Mouse (Mus musculus): ENCODE measurements around the gene Prps2. TPM values are rescaled to one million over a fixed set of nuclear protein-coding genes. Genes with fewer than 3 reads are reported as not detected.

Gene Prps2
- polyA plus RNA-seq, 1 experiment from 2014 or later: 7.0 TPM

DNA sequence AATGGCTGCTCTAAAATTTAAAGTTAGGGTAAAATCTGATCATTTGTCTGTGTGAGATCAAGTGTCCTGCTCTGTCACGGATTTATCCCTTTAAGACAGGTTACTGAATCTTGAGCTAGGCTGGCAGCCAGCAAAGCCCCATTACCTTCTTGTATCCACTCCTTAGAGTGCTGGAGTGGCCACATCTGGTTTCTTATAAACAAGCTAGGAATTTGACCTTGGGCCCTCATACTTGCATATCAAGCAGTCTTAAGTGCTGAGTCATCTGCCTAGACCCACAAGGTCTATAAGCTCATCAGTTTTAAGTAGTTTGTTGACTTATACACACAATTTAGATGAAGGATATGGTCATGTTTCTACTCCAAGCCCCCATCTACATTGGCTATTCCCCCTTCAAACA, 38.2 kb downstream of the Prps2 start:
- H3K4me2 ChIP-seq: no peak overlapping the region
- no peaks in the 10 kb centered on the region for H3K4me1 ChIP-seq
- H3K27me3 ChIP-seq (replicated peaks): peaks cover 6% of the 10 kb centered on the region
- H3K27ac ChIP-seq: no peak overlapping the region
- H3K4me3 ChIP-seq: no peak overlapping the region
- H3K9ac ChIP-seq: no peak overlapping the region
- ATAC-seq (replicated peaks): no peak
- no peaks in the 10 kb centered on the region for H3K36me3 ChIP-seq (replicated peaks)
- H3K9me3 ChIP-seq: no peaks in the 10 kb centered on the region
- 68% methylated on average over 1 of the region's 1 CpGs for WGBS

DNA sequence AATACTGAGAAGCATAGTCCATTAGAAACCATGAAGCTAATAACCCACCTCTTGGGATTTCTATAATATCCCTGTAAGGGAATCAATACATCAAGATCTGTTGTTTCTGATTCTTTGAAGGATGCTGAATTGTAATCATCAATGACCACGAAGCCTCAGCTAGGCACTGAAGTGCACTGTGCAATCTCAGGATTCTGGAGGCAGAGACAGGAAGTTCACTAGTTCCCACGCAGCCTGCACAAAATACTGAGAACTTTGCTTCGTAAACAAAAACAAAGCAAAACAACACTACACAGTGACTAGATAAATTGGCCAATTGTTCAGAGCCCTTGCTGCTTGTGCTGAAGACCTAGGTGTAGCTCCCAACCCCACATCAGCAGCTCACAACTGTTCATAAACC, 40.7 kb downstream of the Prps2 start:
- 83% methylated on average over 3 of the region's 3 CpGs for WGBS
- Histone ChIP-seq H3K27me3 (replicated peaks) (peaks cover 9% of the 10 kb centered on the region), H3K36me3 (replicated peaks) (no peaks in the 10 kb centered on the region), H3K9ac (no peak overlapping the region), H3K27ac (no peak overlapping the region), H3K4me3 (no peak overlapping the region), H3K9me3 (no peaks in the 10 kb centered on the region), H3K4me2 (no peak overlapping the region), H3K4me1 (no peaks in the 10 kb centered on the region)
- ATAC-seq (replicated peaks): no peak

DNA sequence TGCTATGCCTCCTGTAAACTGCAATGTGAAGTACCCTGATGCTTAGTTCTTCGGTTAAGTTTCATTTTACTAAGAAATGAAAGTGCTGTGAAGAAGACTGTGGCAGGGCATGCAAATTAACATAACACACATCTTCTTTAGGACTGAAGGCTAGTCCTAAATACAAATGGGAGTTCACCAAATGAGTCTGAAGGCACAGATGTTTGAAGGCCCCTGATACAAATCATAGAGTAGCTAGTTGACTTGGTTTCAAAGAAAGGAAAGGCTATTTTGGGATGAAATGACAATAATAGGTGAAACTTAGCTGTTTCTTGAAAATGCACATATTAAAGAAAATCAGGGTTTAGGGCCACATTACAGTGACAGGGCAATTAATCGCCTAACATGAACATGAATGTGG, 42.4 kb downstream of the Prps2 start:
- ATAC-seq (replicated peaks): no peak
- Histone ChIP-seq H3K4me1 (no peaks in the 10 kb centered on the region), H3K27ac (no peak overlapping the region), H3K36me3 (replicated peaks) (no peaks in the 10 kb centered on the region), H3K9ac (no peak overlapping the region), H3K4me2 (no peak overlapping the region), H3K4me3 (no peak overlapping the region), H3K27me3 (replicated peaks) (peaks cover 9% of the 10 kb centered on the region; the same call in 1 of the 2 replicates), H3K9me3 (no peaks in the 10 kb centered on the region)
- 87% methylated on average over 2 of the region's 2 CpGs for WGBS

DNA sequence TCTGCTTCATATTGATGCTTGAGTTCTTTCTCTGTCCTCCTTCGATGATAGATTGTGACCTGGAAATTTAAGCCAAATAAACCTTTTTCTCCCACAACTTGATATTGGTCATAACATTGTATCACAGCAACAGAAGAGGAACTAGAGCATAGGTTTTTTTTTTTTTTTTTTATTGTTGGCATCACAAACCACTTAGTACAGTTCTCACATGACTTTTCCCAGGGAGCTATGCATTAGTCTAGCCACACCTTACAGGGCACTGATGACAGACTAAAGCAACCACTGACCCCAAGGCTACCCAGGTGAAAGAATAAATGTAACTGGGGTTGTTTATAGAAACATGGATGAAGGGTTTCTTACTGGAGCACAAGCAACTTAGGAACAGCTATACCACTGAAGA, 44.6 kb downstream of the Prps2 start:
- no peak for ATAC-seq (replicated peaks)
- Histone ChIP-seq H3K9me3 (no peaks in the 10 kb centered on the region), H3K9ac (no peak overlapping the region), H3K36me3 (replicated peaks) (no peaks in the 10 kb centered on the region), H3K4me2 (no peak overlapping the region), H3K27me3 (replicated peaks) (0 out of 2 replicates have a peak, but pooled peaks cover 9% of the 10 kb centered on the region), H3K4me3 (no peak overlapping the region), H3K4me1 (no peaks in the 10 kb centered on the region), H3K27ac (no peak overlapping the region)
- 96% methylated on average over 1 of the region's 1 CpGs for WGBS

DNA sequence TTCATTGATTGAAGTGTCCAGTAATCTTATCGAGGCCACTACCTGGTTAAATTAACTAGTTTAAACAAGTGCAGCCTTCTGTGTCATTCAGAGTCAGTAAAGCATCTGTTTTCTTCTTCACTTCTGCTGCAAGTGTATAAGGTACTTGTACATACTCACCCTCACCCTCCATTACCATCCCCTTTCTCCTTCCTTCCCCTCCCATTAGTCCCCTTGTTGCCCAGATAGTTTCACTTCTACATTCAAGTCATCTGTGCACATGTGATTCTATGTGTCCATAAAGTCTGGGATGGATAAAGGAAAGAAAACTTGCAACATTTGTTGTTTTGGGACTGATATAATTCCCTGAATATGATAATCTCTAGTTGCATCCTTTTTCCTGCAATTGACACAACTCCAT, 48.0 kb downstream of the Prps2 start:
- Histone ChIP-seq H3K9me3 (no peaks in the 10 kb centered on the region), H3K27me3 (replicated peaks) (peaks cover 3% of the 10 kb centered on the region; the same call in 1 of the 2 replicates), H3K36me3 (replicated peaks) (no peaks in the 10 kb centered on the region), H3K4me3 (no peak overlapping the region), H3K9ac (no peak overlapping the region), H3K4me2 (no peak overlapping the region), H3K4me1 (no peaks in the 10 kb centered on the region), H3K27ac (no peak overlapping the region)
- ATAC-seq (replicated peaks): no peak
- 88% methylated on average over 1 of the region's 1 CpGs for WGBS

DNA sequence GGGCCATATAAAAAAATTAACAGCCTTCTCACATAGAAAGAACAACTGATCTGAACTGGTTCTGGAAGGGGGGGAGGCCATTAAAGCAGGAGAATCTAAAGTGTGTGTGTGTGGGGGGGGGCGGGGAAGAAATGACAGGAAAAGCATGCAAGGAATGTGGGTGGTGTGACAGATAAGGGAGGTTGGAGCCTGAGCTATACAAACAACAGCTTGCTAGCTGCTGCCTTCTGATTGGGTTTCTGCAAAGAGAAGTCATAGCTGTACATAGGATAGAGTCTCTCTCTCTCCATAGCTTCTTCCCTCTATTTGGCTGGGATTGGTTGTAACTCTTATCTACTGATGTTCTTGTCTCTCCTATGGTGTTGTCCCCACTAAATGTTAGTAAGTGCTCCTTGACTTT, 49.9 kb downstream of the Prps2 start:
- no peaks in the 10 kb centered on the region for H3K4me1 ChIP-seq
- H3K27ac ChIP-seq: no peak overlapping the region
- H3K4me3 ChIP-seq: no peak overlapping the region
- no peaks in the 10 kb centered on the region for H3K36me3 ChIP-seq (replicated peaks)
- ATAC-seq (replicated peaks): no peak
- H3K9ac ChIP-seq: no peak overlapping the region
- H3K4me2 ChIP-seq: no peak overlapping the region
- H3K9me3 ChIP-seq: no peaks in the 10 kb centered on the region
- WGBS: 91% methylated on average over 1 of the region's 1 CpGs
- peaks cover 4% of the 10 kb centered on the region; the same call in 1 of the 2 replicates for H3K27me3 ChIP-seq (replicated peaks)

DNA sequence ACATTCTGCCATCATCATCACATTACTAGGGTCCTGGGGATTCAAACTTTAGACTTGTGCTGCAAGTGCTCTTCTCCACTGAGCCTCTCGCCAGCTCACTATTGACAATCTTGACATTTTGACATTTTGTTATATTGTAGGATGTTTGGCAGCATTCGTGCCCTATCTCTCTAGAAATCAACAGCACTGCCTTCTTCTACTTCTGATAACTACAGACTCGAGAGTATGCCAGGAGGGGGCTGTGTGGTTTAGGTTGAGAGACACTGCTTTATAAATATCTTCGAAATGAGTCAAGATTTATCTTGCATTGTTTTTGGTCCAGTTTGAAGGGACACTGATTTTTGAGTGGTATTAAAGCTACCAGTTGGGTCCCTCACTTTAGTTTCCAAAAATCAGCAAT, 51.6 kb downstream of the Prps2 start:
- Histone ChIP-seq H3K27me3 (replicated peaks) (peaks cover 4% of the 10 kb centered on the region; the same call in 1 of the 2 replicates), H3K27ac (no peak overlapping the region), H3K4me1 (no peaks in the 10 kb centered on the region), H3K9me3 (no peaks in the 10 kb centered on the region), H3K36me3 (replicated peaks) (no peaks in the 10 kb centered on the region), H3K4me3 (no peak overlapping the region), H3K9ac (no peak overlapping the region), H3K4me2 (no peak overlapping the region)
- no peak for ATAC-seq (replicated peaks)
- WGBS: 82% methylated on average over 4 of the region's 4 CpGs

DNA sequence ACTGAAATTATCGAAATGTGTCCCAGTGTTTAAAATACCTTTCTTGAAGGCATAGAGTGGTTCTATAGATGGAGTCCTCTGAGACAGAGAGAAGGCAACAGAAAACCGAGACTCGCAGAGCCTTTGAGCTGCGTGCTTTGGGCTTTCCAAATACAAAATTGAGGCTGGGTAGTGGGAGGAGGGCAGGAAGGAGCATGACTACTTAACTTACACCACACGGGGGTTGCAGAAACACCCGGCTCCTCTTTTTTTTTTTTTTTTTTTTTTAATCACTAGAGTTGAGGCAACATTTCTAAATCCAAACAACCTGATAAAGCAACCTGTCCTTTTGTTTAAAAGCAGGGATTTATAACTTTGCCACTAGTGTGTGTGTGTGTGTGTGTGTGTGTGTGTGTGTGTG, 52.1 kb downstream of the Prps2 start, which contains the start of gene Tlr7:
TSS of gene Tlr7 (minus strand) at position 160 of the 400 bp plus-strand sequence.
- H3K4me1 ChIP-seq: no peaks in the 10 kb centered on the region
- H3K9me3 ChIP-seq: no peaks in the 10 kb centered on the region
- no peaks in the 10 kb centered on the region for H3K36me3 ChIP-seq (replicated peaks)
- no peak within 1 kb of the TSS for H3K27ac ChIP-seq
- H3K27me3 ChIP-seq (replicated peaks): peaks cover 4% of the 10 kb centered on the region; the same call in 1 of the 2 replicates
- no peak for ATAC-seq (replicated peaks)
- no peak within 1 kb of the TSS for H3K4me2 ChIP-seq
- H3K9ac ChIP-seq: no peak within 1 kb of the TSS
- no peak within 1 kb of the TSS for H3K4me3 ChIP-seq
- 83% methylated on average over 6 of the region's 6 CpGs for WGBS

DNA sequence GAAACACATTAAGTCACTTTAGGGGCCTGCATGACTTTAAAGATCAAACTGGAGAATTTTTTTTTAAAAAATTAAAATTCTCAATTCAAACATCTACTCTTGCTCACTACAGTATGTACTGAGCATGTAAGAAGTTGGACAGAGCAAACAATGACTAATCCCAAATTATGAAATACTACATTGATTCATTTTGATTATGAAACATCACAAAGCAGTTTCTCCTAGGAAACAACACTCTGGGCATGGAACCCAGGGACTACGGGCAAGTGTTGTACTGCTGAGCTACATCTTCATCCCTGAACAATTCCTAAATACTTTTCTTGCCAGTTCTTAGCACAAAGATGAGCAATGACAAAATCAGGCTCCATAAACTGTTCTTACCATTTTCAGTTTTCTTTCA, 52.9 kb downstream of the Prps2 start:
- no peaks in the 10 kb centered on the region for H3K4me1 ChIP-seq
- ATAC-seq (replicated peaks): no peak
- no peak overlapping the region for H3K4me2 ChIP-seq
- no peak overlapping the region for H3K9ac ChIP-seq
- WGBS: 95% methylated on average over 1 of the region's 1 CpGs
- H3K27me3 ChIP-seq (replicated peaks): peaks cover 4% of the 10 kb centered on the region; the same call in 1 of the 2 replicates
- H3K27ac ChIP-seq: no peak overlapping the region
- H3K9me3 ChIP-seq: no peaks in the 10 kb centered on the region
- no peak overlapping the region for H3K4me3 ChIP-seq
- H3K36me3 ChIP-seq (replicated peaks): no peaks in the 10 kb centered on the region

DNA sequence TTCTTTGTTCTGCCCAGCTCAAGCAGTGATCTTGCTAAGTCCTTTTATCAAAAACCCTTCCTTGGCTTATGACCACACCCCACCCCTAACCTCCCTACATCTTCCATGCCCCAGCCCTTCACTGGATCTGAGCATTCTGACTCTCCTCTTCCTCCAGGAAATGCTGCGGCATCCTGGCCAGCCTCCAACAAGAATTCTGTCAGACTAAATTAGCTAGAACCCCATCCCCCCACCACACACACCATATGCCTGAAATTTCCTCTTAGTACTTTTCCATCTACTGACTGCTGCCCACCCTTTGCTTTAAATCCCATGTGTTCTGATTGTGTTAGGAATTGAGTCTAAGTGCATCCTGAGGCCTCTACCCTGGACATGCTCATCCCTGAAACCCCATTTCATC, 53.5 kb downstream of the Prps2 start:
- H3K4me3 ChIP-seq: no peak overlapping the region
- no peak overlapping the region for H3K27ac ChIP-seq
- no peak overlapping the region for H3K4me2 ChIP-seq
- peaks cover 4% of the 10 kb centered on the region; the same call in 1 of the 2 replicates for H3K27me3 ChIP-seq (replicated peaks)
- H3K9me3 ChIP-seq: no peaks in the 10 kb centered on the region
- no peaks in the 10 kb centered on the region for H3K36me3 ChIP-seq (replicated peaks)
- no peak for ATAC-seq (replicated peaks)
- no peaks in the 10 kb centered on the region for H3K4me1 ChIP-seq
- H3K9ac ChIP-seq: no peak overlapping the region
- 63% methylated on average over 1 of the region's 1 CpGs for WGBS

DNA sequence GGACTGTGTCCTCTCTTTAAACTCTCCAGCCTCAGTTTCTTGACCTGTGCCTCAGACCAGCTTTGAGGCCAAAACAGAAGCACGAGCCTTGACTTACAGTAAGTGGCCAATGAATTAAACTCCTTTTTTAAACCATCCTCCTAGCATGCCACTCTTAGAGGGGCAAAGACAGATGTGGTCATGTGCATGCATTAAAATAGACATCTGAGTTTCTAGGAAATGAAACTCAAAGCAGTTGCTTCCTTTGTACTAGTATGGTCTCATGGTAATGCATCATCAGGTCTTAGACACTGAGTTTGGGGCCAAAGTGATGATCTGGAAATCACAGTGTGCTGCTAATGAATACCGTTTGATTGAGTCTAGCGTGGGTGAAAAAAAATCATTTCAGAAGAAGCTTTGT, 54.0 kb downstream of the Prps2 start:
- H3K4me3 ChIP-seq: no peak overlapping the region
- peaks cover 4% of the 10 kb centered on the region; the same call in 1 of the 2 replicates for H3K27me3 ChIP-seq (replicated peaks)
- H3K9me3 ChIP-seq: no peaks in the 10 kb centered on the region
- H3K4me2 ChIP-seq: no peak overlapping the region
- ATAC-seq (replicated peaks): no peak
- no peaks in the 10 kb centered on the region for H3K36me3 ChIP-seq (replicated peaks)
- no peaks in the 10 kb centered on the region for H3K4me1 ChIP-seq
- no peak overlapping the region for H3K27ac ChIP-seq
- H3K9ac ChIP-seq: no peak overlapping the region
- 85% methylated on average over 3 of the region's 3 CpGs for WGBS

DNA sequence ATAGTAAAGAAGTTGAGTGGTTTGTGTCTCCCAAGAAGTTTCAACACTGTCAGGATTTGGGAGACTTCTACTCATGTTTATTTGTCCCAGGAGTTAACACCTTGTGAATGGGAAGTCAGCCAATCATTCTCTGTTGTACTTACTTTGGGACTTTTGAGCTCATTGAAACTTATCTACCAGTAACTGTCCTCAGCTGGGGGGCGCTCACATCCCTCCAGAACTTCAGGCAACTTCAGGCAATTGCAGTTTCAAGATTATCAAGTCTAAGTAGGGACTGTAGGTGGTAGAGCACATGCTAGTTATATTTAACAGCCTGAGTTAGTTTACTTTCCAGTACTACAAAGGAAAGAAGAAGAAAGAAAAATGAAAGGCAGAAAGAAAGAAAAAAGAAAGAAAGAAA, 58.8 kb downstream of the Prps2 start:
- Histone ChIP-seq H3K36me3 (replicated peaks) (no peaks in the 10 kb centered on the region), H3K4me2 (no peak overlapping the region), H3K4me3 (no peak overlapping the region), H3K9me3 (no peaks in the 10 kb centered on the region), H3K27me3 (replicated peaks) (peaks cover 13% of the 10 kb centered on the region; the same call in 1 of the 2 replicates), H3K9ac (no peak overlapping the region), H3K4me1 (no peaks in the 10 kb centered on the region), H3K27ac (no peak overlapping the region)
- WGBS: 43% methylated on average over 1 of the region's 1 CpGs
- no peak for ATAC-seq (replicated peaks)

DNA sequence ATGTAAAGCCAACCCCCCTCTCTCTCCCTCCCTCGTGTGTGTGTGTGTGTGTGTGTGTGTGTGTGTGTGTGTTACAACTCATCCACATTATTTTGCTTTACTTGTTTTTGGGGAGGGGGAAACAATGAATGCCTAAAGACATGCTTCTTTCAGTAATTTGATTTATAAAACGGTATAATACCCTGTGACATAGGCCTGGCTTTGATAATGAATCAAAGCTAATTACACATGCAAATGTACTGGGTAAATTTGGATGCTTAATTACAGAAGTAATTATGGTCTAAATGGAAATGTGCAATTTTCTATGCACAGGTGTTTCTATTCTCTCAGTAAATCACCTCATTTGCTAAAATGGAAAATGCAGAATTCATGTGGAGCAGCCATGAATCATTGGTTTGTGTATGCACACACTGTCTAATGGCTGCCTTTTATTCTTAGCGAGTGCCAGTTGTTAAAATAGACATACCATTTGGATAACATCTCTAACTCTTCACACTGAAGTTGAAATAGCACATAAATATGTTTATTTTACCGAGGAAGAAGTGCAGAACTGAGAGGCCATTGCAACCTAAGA, 61.2 kb downstream of the Prps2 start:
- H3K4me2 ChIP-seq: no peak overlapping the region
- no peak for ATAC-seq (replicated peaks)
- no peak overlapping the region for H3K27ac ChIP-seq
- H3K36me3 ChIP-seq (replicated peaks): no peaks in the 10 kb centered on the region
- H3K9me3 ChIP-seq: no peaks in the 10 kb centered on the region
- 58% methylated on average over 4 of the region's 4 CpGs for WGBS
- H3K27me3 ChIP-seq (replicated peaks): peaks cover 10% of the 10 kb centered on the region; the same call in 1 of the 2 replicates
- H3K4me1 ChIP-seq: no peaks in the 10 kb centered on the region
- no peak overlapping the region for H3K9ac ChIP-seq
- no peak overlapping the region for H3K4me3 ChIP-seq

Data from midbrain, embryonic 15.5 days (tissue).